Mouse (Mus musculus): ENCODE measurements around the gene Cd302.

- TF ChIP-seq POLR2A (IDR thresholded peaks at IDR 0.05; ENCODE audit: borderline replicate concordance, extremely low read depth, insufficient read depth, insufficient read length, poor library complexity, severe bottlenecking): no peak
- TF ChIP-seq CTCF (IDR thresholded peaks at IDR 0.05; ENCODE audit: borderline replicate concordance, extremely low read depth, insufficient read depth, insufficient read length): no peak
Measured at GRCm38 (mm10) chr2:60228470-60228869, 55.8 kb downstream of the Cd302 start.
